Mouse (Mus musculus): ENCODE results near the gene Rere. TPM values are rescaled to one million over a fixed set of nuclear protein-coding genes. Genes with fewer than 3 reads are reported as not detected.

Gene Rere
- polyA plus RNA-seq, 2 experiments = 28.5 to 43.3 TPM

GRCm38 (mm10) chr4:150624214-150624823, 342.9 kb downstream of the Rere start:
- H3K4me2 ChIP-seq (replicated peaks; ENCODE audit: low read depth, low read length, severe bottlenecking) = no peak overlapping the region
- ATAC-seq (ENCODE audit: low FRiP score, low read depth) (no peak), DNase-seq (ENCODE audit: low spot score) (no peak)
- TF ChIP-seq POLR2A (IDR thresholded peaks at IDR 0.05; ENCODE audit: borderline replicate concordance, extremely low read depth, insufficient read depth, insufficient read length) = no peak
- H3K36me3 ChIP-seq (ENCODE audit: control insufficient read depth, insufficient read depth, low read length) = peaks cover 31% of the 10 kb centered on the region
- no peaks in the 10 kb centered on the region for H3K9me3 ChIP-seq (ENCODE audit: control insufficient read depth, low read length)
- H3K4me3 ChIP-seq (replicated peaks; ENCODE audit: low read length) = no peak overlapping the region
- no peaks in the 10 kb centered on the region for H3K27me3 ChIP-seq (ENCODE audit: control insufficient read depth, insufficient read depth, low read length)
- H3K9ac ChIP-seq (ENCODE audit: low read depth, low read length, severe bottlenecking) = no peak overlapping the region
- H3K27ac ChIP-seq (replicated peaks; ENCODE audit: low read depth, low read length) = no peak overlapping the region
- WGBS = 61% methylated on average over 11 of the region's 11 CpGs
- no peaks in the 10 kb centered on the region for H3K4me1 ChIP-seq (ENCODE audit: control insufficient read depth, insufficient read depth, low read length)

GRCm38 (mm10) chr4:150624933-150625332, 343.5 kb downstream of the Rere start:
- H3K4me3 ChIP-seq (replicated peaks; ENCODE audit: low read length) = no peak overlapping the region
- no peak overlapping the region for H3K4me2 ChIP-seq (replicated peaks; ENCODE audit: low read depth, low read length, severe bottlenecking)
- H3K9me3 ChIP-seq (ENCODE audit: control insufficient read depth, low read length) = no peaks in the 10 kb centered on the region
- H3K27ac ChIP-seq (replicated peaks; ENCODE audit: low read depth, low read length) = no peak overlapping the region
- no peaks in the 10 kb centered on the region for H3K4me1 ChIP-seq (ENCODE audit: control insufficient read depth, insufficient read depth, low read length)
- no peak for TF ChIP-seq POLR2A (IDR thresholded peaks at IDR 0.05; ENCODE audit: borderline replicate concordance, extremely low read depth, insufficient read depth, insufficient read length)
- DNase-seq (ENCODE audit: low spot score) (no peak), ATAC-seq (ENCODE audit: low FRiP score, low read depth) (no peak)
- no peak overlapping the region for H3K9ac ChIP-seq (ENCODE audit: low read depth, low read length, severe bottlenecking)
- WGBS = 77% methylated on average over 4 of the region's 4 CpGs
- H3K27me3 ChIP-seq (ENCODE audit: control insufficient read depth, insufficient read depth, low read length) = no peaks in the 10 kb centered on the region
- peaks cover 25% of the 10 kb centered on the region for H3K36me3 ChIP-seq (ENCODE audit: control insufficient read depth, insufficient read depth, low read length)

GRCm38 (mm10) chr4:150625425-150625824, 344.0 kb downstream of the Rere start:
- DNase-seq (ENCODE audit: low spot score) = peak; percentile 54
- no peak overlapping the region for H3K4me3 ChIP-seq (replicated peaks; ENCODE audit: low read length)
- no peak for TF ChIP-seq POLR2A (IDR thresholded peaks at IDR 0.05; ENCODE audit: borderline replicate concordance, extremely low read depth, insufficient read depth, insufficient read length)
- no peak overlapping the region for H3K27ac ChIP-seq (replicated peaks; ENCODE audit: low read depth, low read length)
- H3K9me3 ChIP-seq (ENCODE audit: control insufficient read depth, low read length) = no peaks in the 10 kb centered on the region
- ATAC-seq (ENCODE audit: low FRiP score, low read depth) = peak; percentile 32; the same call in 1 of the 2 replicates
- no peaks in the 10 kb centered on the region for H3K4me1 ChIP-seq (ENCODE audit: control insufficient read depth, insufficient read depth, low read length)
- H3K27me3 ChIP-seq (ENCODE audit: control insufficient read depth, insufficient read depth, low read length) = no peaks in the 10 kb centered on the region
- no peak overlapping the region for H3K9ac ChIP-seq (ENCODE audit: low read depth, low read length, severe bottlenecking)
- H3K36me3 ChIP-seq (ENCODE audit: control insufficient read depth, insufficient read depth, low read length) = peaks cover 21% of the 10 kb centered on the region
- no peak overlapping the region for H3K4me2 ChIP-seq (replicated peaks; ENCODE audit: low read depth, low read length, severe bottlenecking)
- WGBS = 50% methylated on average over 1 of the region's 1 CpGs

- H3K9me3 ChIP-seq (ENCODE audit: control insufficient read depth, low read length) = no peaks in the 10 kb centered on the region
- peaks cover 18% of the 10 kb centered on the region for H3K36me3 ChIP-seq (ENCODE audit: control insufficient read depth, insufficient read depth, low read length)
- no peaks in the 10 kb centered on the region for H3K4me1 ChIP-seq (ENCODE audit: control insufficient read depth, insufficient read depth, low read length)
- no peak overlapping the region for H3K4me3 ChIP-seq (replicated peaks; ENCODE audit: low read length)
- ATAC-seq (ENCODE audit: low FRiP score, low read depth) (0 out of 2 replicates have a peak, but pooled peaks have one; percentile 32), DNase-seq (ENCODE audit: low spot score) (peak; percentile 20)
- H3K27ac ChIP-seq (replicated peaks; ENCODE audit: low read depth, low read length) = no peak overlapping the region
- no peaks in the 10 kb centered on the region for H3K27me3 ChIP-seq (ENCODE audit: control insufficient read depth, insufficient read depth, low read length)
- no peak overlapping the region for H3K9ac ChIP-seq (ENCODE audit: low read depth, low read length, severe bottlenecking)
- TF ChIP-seq POLR2A (IDR thresholded peaks at IDR 0.05; ENCODE audit: borderline replicate concordance, extremely low read depth, insufficient read depth, insufficient read length) = no peak
- no peak overlapping the region for H3K4me2 ChIP-seq (replicated peaks; ENCODE audit: low read depth, low read length, severe bottlenecking)
- WGBS = 30% methylated on average over 6 of the region's 6 CpGs
Measured at GRCm38 (mm10) chr4:150625951-150626732, 344.7 kb downstream of the Rere start.

- H3K27me3 ChIP-seq (ENCODE audit: control insufficient read depth, insufficient read depth, low read length) = no peaks in the 10 kb centered on the region
- no peak for TF ChIP-seq POLR2A (IDR thresholded peaks at IDR 0.05; ENCODE audit: borderline replicate concordance, extremely low read depth, insufficient read depth, insufficient read length)
- H3K9ac ChIP-seq (ENCODE audit: low read depth, low read length, severe bottlenecking) = no peak overlapping the region
- no peaks in the 10 kb centered on the region for H3K36me3 ChIP-seq (ENCODE audit: control insufficient read depth, insufficient read depth, low read length)
- ATAC-seq (ENCODE audit: low FRiP score, low read depth) = no peak
- H3K4me3 ChIP-seq (replicated peaks; ENCODE audit: low read length) = no peak overlapping the region
- H3K27ac ChIP-seq (replicated peaks; ENCODE audit: low read depth, low read length) = no peak overlapping the region
- H3K9me3 ChIP-seq (ENCODE audit: control insufficient read depth, low read length) = no peaks in the 10 kb centered on the region
- no peaks in the 10 kb centered on the region for H3K4me1 ChIP-seq (ENCODE audit: control insufficient read depth, insufficient read depth, low read length)
- no peak overlapping the region for H3K4me2 ChIP-seq (replicated peaks; ENCODE audit: low read depth, low read length, severe bottlenecking)
- DNase-seq (ENCODE audit: low spot score) = no peak
- 86% methylated on average over 11 of the region's 11 CpGs for WGBS
Measured at GRCm38 (mm10) chr4:150629266-150629665, 347.8 kb downstream of the Rere start.
